25 mouse cellular contexts compared by ENCODE assay signal in the genomic region with DNA sequence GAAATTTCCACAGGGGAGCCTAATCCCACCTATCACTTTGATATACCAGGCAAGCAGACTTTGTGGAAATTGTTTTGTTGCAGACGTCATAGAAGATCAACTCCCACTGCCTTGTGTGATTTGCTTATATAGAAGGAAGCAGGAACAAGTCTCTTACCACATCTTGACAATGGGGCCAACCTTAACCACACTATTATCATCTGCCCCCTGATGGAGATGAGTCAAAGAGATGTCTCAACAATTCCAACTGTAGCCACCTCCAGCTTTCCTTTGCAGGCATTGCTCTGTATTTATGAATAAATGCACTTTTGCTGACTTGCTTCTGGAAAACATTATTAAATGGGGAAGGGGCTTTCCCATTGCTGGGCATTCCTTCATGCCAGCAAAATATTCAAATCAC.
"Had no signal": no experiment of that assay in that cellular context is flagged by ENCODE, and none has a peak within 500 bp of the region (broad histone marks: within the 10 kb centered on the region; RNA-seq: fewer than 3 reads in every experiment).

No protein-coding gene starts in this region.

- H3K4me3 ChIP-seq: left cerebral cortex, adult 2 months; limb, embryonic 12.5 days; limb, embryonic 15.5 days; midbrain, embryonic 15.5 days; neural tube, embryonic 12.5 days; neural tube, embryonic 15.5 days had no signal

- H3K9ac ChIP-seq: limb, embryonic 12.5 days; limb, embryonic 15.5 days; liver, embryonic 14.5 days; liver, postnatal 0 days; lung, embryonic 14.5 days; midbrain, embryonic 15.5 days; neural tube, embryonic 12.5 days; neural tube, embryonic 15.5 days had no signal

- H3K36me3 ChIP-seq: limb, embryonic 12.5 days; limb, embryonic 15.5 days; midbrain, embryonic 15.5 days; neural tube, embryonic 12.5 days; neural tube, embryonic 15.5 days had no signal

- H3K27me3 ChIP-seq: limb, embryonic 12.5 days; limb, embryonic 15.5 days; midbrain, embryonic 15.5 days; neural tube, embryonic 12.5 days had no signal

- ATAC-seq: liver, postnatal 0 days; lung, postnatal 0 days; midbrain, embryonic 15.5 days had no signal

- H3K4me2 ChIP-seq: limb, embryonic 12.5 days; limb, embryonic 15.5 days; liver, embryonic 11.5 days; lung, embryonic 14.5 days; midbrain, embryonic 11.5 days; midbrain, embryonic 15.5 days; neural tube, embryonic 12.5 days; neural tube, embryonic 15.5 days had no signal

- H3K27ac ChIP-seq: kidney, postnatal 0 days; left cerebral cortex, adult 2 months; limb, embryonic 12.5 days; limb, embryonic 15.5 days; liver, embryonic 14.5 days; midbrain, embryonic 15.5 days; neural tube, embryonic 12.5 days; neural tube, embryonic 15.5 days; stomach, postnatal 0 days had no signal

- DNase-seq: kidney, adult 9 months; kidney, postnatal 25 days; layer of hippocampus, postnatal 36 days; left cerebral cortex, postnatal 4 days; liver, postnatal 0 days; lung, embryonic 14.5 days; lung, postnatal 36 days; right cerebral cortex, adult 18-20 months; right cerebral cortex, postnatal 14 days; right cerebral cortex, postnatal 4 days; thymus, adult 2 months; thymus, postnatal 14 days; thymus, postnatal 4 days had no signal

- H3K9me3 ChIP-seq: limb, embryonic 12.5 days; limb, embryonic 15.5 days; midbrain, embryonic 15.5 days; neural tube, embryonic 12.5 days; neural tube, embryonic 15.5 days had no signal

- H3K4me1 ChIP-seq: limb, embryonic 12.5 days; limb, embryonic 15.5 days; midbrain, embryonic 15.5 days; neural tube, embryonic 12.5 days; neural tube, embryonic 15.5 days had no signal
